Mouse (Mus musculus) G1E (cell line): ENCODE results near the gene Scand1.

Experiments
- CTCF ChIP-seq: IDR thresholded peaks from 2 replicates; pipeline ENCODE4 v1.5.1; 2012; ENCODE audit warnings: low read depth, low read length, inconsistent platforms, mixed read lengths
- GATA1 ChIP-seq: IDR thresholded peaks from 2 replicates; pipeline ENCODE4 v1.6.1; 2012; ENCODE audit warnings: borderline replicate concordance, low read length, inconsistent platforms, mixed read lengths
- GATA2 ChIP-seq: IDR thresholded peaks from 2 replicates; pipeline ENCODE4 v1.6.1; 2012; ENCODE audit warnings: low read depth, low read length, inconsistent platforms, borderline replicate concordance
- POLR2AphosphoS5 ChIP-seq: IDR thresholded peaks from 2 replicates; pipeline ENCODE4 v1.6.1; 2012; ENCODE audit warnings: low read depth, low read length, inconsistent platforms; ENCODE audit not compliant: insufficient replicate concordance
- TAL1 ChIP-seq: conservative IDR thresholded peaks from 2 replicates; pipeline ENCODE4 v1.6.1; 2012; ENCODE audit warnings: low read depth, low read length, inconsistent platforms, mixed read lengths

DNA sequence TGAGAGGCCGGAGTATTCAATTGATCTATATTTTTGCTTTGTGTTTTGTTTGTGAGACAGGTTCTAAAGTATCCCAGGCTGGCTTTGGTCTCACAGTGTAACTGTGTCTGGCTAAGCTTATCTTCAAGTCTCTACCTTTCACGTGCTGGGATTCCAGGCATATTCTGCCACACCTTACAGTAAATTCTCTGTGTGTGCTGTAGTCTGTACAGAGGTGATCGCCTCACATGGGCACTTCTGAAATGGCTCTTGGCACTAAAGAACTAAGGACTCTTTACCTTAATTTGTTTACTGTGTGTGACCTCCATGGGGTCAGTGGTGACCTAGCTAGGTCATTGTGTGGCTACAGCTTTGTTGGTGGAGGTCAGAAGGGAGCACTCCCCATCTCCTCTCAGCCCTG, 16.3 kb downstream of the Scand1 start:
- TF ChIP-seq CTCF (no peak), GATA1 (no peak), GATA2 (no peak), TAL1 (no peak), POLR2AphosphoS5 (no peak)
